Mouse (Mus musculus) CH12.LX (cell line): ENCODE data around the gene Rab37.

ENCODE experiments used
- CHD1 ChIP-seq: IDR thresholded peaks from 2 replicates; pipeline ENCODE4 v1.6.1; 2012; ENCODE audit warnings: low read depth, low read length, improper control_type of control experiment, inconsistent platforms
- SMC3 ChIP-seq: IDR thresholded peaks from 2 replicates; pipeline ENCODE4 v1.6.1; 2011; ENCODE audit warnings: low read depth, low read length, improper control_type of control experiment

GRCm38 (mm10) chr11:115098203-115098932 lies 7.1 kb downstream of the Rab37 start:
- TF ChIP-seq SMC3 = no peak
- no peak for TF ChIP-seq CHD1
